Mouse (Mus musculus) cerebellum, adult 2 months (tissue): ENCODE data around the gene Itm2c. TPM values are rescaled to one million over a fixed set of nuclear protein-coding genes. Genes with fewer than 3 reads are reported as not detected.
A peak's percentile ranks its signal among the peaks of the same experiment; 100 is the strongest.

Experiments
- DNase-seq, 2 experiments: peaks; one replicate each; pipeline ENCODE4 v3.0.0; 2021
- H3K27ac ChIP-seq: fragments of 200-500 bp; 2 replicates; pipeline ENCODE4 v1.5.1; 2012; ENCODE audit warnings: low read length, control low read depth, inconsistent platforms; ENCODE audit not compliant: insufficient read depth
- H3K27me3 ChIP-seq: fragments of 200-500 bp; 2 replicates; pipeline ENCODE4 v1.6.1; 2012; ENCODE audit warnings: inconsistent platforms, mild to moderate bottlenecking, low read length, moderate library complexity; ENCODE audit not compliant: control insufficient read depth, insufficient read depth
- H3K4me1 ChIP-seq: fragments of 200-500 bp; 2 replicates; pipeline ENCODE4 v1.6.1; 2011; ENCODE audit warnings: low read length; ENCODE audit not compliant: control insufficient read depth, insufficient read depth
- H3K4me3 ChIP-seq: fragments of 200-500 bp; replicated peaks from 2 replicates; pipeline ENCODE3; 2011; ENCODE audit warnings: mild to moderate bottlenecking, low read depth, low read length, control low read depth; ENCODE audit not compliant: insufficient read depth
- CTCF ChIP-seq: fragments of 200-500 bp; IDR thresholded peaks from 2 replicates; pipeline ENCODE4 v1.5.1; 2011; ENCODE audit warnings: low read depth, mild to moderate bottlenecking, control low read depth, low read length, moderate library complexity, borderline replicate concordance; ENCODE audit not compliant: insufficient read depth
- POLR2A ChIP-seq: fragments of 200-500 bp; IDR thresholded peaks from 2 replicates; pipeline ENCODE4 v1.6.1; 2011; ENCODE audit warnings: low read length, control low read depth, borderline replicate concordance; ENCODE audit not compliant: insufficient read depth
- WGBS: fragments of 180-500 bp; shearing (Covaris S2); methylation state at CpG from one replicate; pipeline ENCODE4 v1.1.7; 2018; 5-methylcytosine and 5-hydroxymethylcytosine counted together
- polyA plus RNA-seq: library from polyadenylated mRNA; depleted of rRNA; stranded (reverse); fragments of >200 nt; gene quantifications from 2 replicates; pipeline ENCODE4 v1.2.3, GENCODE M21; 2012; rRNA removed

Itm2c gene
- polyA plus RNA-seq, result 533 and 557 TPM in 2 replicates

DNA sequence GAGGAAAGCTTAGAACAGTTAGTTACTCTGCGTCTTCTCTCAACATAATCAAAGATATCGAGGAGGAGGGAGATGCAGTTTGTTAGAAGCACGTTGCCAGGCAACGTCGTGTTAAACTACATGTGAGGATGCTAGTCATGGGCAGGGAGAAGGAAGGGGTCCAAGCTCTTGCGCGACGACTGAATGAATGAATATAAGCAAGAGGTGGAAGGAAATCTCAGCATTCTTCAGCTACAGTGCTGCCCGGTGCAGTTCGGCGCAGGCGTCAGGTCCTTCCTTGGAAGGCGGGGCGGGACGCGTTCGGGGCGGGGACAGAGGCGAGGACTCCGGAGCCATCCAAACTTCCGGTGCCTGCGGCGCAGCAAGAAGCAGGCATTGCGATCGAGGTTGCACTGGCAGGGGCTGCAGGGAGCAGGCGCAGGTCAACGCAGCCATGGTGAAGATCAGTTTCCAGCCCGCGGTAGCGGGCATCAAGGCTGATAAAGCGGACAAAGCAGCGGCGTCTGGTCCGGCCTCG lies at the start of gene Itm2c:
Gene Itm2c, plus strand, starts transcription at position 51 of the 517 bp plus-strand sequence.
- peak; percentile 85 for TF ChIP-seq POLR2A
- no peak for TF ChIP-seq CTCF
- Histone ChIP-seq H3K27me3 (no peaks in the 10 kb centered on the region), H3K4me3 (peak within 1 kb of the TSS; percentile 89), H3K4me1 (peaks cover 26% of the 10 kb centered on the region), H3K27ac (peak within 1 kb of the TSS; percentile 67)
- WGBS, result under 1% methylated on average over 35 of the region's 35 CpGs
- DNase-seq, result peak; percentile 90 to 92

DNA sequence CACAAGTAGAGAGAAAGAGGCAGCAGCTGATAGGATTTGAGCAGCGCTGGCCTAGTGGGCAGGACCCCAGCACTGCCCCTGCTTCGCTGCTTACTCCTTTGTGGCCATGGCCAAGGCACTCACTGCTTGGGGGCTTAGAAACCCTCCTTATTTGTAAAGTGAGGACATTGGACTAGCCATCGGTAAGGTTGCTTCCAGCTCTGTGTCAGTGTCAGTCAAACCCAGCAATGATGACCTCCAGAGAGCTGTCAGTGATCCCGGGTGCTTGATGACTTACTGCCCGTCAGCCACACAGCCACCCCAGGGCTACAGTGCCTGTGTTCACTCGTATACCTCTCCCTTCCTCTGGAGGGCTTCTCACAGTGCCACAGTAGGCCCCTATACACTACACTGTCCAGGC lies 49.1 kb upstream of the Itm2c start:
- H3K4me1 ChIP-seq, result peaks cover 6% of the 10 kb centered on the region
- no peak overlapping the region for H3K4me3 ChIP-seq
- no peaks in the 10 kb centered on the region for H3K27me3 ChIP-seq
- TF ChIP-seq CTCF (no peak), POLR2A (no peak)
- WGBS, result 77% methylated on average over 6 of the region's 6 CpGs
- no peak overlapping the region for H3K27ac ChIP-seq
- no peak for DNase-seq

DNA sequence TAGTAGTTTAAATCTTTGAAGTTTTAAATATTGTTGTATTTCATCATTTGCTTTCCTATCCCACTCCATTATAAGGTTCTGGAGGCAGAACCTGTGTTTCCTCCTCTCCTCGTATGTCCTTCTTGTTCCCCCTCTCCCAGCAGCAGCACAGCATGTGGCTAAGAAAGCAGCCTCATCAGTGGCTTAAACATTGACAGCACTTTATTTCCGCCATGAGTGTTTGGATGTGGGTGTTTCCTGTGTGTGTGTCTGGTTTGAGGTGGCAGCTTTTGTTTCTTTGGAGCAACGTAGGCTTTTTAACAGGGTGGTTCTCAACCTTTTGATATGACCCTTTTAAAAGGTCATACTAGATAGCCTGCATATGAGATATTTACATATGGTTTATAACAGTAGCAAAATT lies 48.6 kb upstream of the Itm2c start:
- no peak overlapping the region for H3K4me3 ChIP-seq
- DNase-seq, result no peak
- peaks cover 5% of the 10 kb centered on the region for H3K4me1 ChIP-seq
- no peaks in the 10 kb centered on the region for H3K27me3 ChIP-seq
- no peak for TF ChIP-seq CTCF
- no peak for TF ChIP-seq POLR2A
- no peak overlapping the region for H3K27ac ChIP-seq
- 77% methylated on average over 3 of the region's 3 CpGs for WGBS

DNA sequence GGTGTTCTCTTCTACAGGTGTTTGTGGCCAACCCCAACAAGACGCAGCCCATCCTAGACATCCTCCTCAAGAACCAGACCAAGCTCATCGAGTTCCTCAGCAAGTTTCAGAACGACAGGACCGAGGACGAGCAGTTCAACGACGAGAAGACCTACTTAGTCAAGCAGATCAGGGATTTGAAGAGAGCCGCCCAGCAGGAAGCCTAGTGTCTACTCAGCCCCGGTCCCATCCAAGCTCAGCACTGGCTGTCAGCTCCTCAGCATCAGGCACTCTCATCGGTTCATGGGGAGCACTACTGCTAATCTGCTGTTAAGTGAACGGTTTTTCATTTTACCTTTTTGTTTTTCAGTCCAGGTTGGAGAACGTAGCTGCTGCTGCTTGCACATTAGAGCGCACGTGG lies 45.1 kb upstream of the Itm2c start:
- no peak overlapping the region for H3K4me3 ChIP-seq
- no peak for TF ChIP-seq POLR2A
- no peak for TF ChIP-seq CTCF
- no peak for DNase-seq
- WGBS, result 81% methylated on average over 14 of the region's 14 CpGs
- H3K27me3 ChIP-seq, result no peaks in the 10 kb centered on the region
- H3K4me1 ChIP-seq, result no peaks in the 10 kb centered on the region
- no peak overlapping the region for H3K27ac ChIP-seq

DNA sequence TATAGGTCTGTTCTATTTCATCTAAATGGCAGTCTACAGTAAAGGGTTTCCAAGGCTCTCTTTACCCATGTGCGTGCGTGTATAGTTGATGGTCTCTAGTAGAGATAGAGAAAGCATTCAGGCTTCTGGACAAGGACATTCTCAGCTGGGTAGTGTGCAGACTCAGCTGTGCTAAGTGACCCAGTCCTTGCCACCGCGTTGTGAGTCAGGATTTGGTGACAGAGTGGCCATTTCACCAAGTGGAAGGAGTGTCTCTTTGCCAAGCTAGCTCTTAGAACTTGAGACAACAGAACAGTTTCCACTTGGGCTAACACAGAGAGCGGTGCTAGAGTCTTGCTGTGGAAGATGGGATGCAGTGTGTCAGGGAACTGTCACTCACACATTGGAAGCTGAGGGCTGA lies 43.2 kb upstream of the Itm2c start:
- no peak for DNase-seq
- 89% methylated on average over 5 of the region's 5 CpGs for WGBS
- H3K4me3 ChIP-seq, result no peak overlapping the region
- no peak overlapping the region for H3K27ac ChIP-seq
- TF ChIP-seq POLR2A, result no peak
- no peak for TF ChIP-seq CTCF
- no peaks in the 10 kb centered on the region for H3K27me3 ChIP-seq
- H3K4me1 ChIP-seq, result no peaks in the 10 kb centered on the region

DNA sequence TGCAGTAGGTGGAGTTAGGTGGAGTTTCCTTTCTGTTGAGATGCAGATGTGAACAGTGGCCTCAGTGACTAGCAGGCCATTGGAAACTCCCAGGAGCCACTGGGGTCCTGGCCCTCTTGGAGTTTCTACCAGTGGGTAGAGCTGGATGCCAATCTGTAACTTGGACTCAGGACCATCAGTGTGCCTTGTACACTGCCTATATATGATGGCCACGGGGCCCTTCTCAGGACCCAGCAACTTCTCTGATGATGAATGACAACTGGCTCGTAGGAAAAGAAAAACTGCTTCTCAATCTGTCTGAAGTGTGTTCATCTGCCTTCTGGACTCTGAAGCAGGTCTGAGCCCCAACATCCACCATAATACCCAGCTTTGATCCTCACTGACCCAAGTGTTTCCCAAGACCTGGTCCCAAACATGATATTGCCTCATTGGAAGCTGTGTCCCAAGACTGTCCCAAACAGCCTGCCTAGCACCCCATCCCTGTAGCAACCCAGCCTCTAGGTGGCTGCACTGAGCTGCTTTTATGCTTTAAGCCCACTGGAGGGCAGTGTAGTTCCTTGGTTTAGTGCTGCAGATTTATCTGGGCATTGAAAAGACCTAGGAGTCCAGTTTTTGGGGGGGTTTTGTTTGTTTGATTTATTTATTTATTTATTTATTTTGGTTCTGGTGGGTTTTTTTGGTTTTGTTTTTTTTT lies 40.9 kb upstream of the Itm2c start:
- 82% methylated on average over 2 of the region's 2 CpGs for WGBS
- no peak overlapping the region for H3K4me3 ChIP-seq
- peak; percentile 100 for TF ChIP-seq CTCF
- TF ChIP-seq POLR2A, result no peak
- no peaks in the 10 kb centered on the region for H3K27me3 ChIP-seq
- peak; percentile 65 to 76 for DNase-seq
- H3K4me1 ChIP-seq, result no peaks in the 10 kb centered on the region
- no peak overlapping the region for H3K27ac ChIP-seq

DNA sequence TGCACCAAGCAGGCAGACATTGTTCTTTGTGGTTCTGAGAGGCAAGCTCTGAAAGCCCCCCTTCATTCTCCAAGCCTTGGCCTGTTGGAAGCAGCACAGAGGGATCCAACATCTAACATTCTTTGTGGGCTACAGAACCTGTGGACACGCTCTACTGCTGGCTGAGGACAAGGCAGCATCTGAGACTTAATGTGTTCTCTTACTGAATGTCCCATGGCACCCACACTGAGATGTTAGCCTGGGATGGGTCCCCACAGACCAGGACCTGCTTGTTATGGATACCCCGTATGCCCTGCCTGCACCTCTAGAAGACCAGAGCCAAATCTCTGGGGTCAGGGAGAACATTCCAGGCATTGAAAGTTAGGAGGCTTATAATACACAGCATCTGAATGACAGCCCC lies 40.2 kb upstream of the Itm2c start:
- Histone ChIP-seq H3K27ac (no peak overlapping the region), H3K4me3 (no peak overlapping the region), H3K4me1 (no peaks in the 10 kb centered on the region), H3K27me3 (no peaks in the 10 kb centered on the region)
- 0 out of 2 replicates have a peak, but pooled peaks have one; percentile 7 for TF ChIP-seq CTCF
- TF ChIP-seq POLR2A, result no peak
- 61% methylated on average over 2 of the region's 2 CpGs for WGBS
- DNase-seq, result no peak

DNA sequence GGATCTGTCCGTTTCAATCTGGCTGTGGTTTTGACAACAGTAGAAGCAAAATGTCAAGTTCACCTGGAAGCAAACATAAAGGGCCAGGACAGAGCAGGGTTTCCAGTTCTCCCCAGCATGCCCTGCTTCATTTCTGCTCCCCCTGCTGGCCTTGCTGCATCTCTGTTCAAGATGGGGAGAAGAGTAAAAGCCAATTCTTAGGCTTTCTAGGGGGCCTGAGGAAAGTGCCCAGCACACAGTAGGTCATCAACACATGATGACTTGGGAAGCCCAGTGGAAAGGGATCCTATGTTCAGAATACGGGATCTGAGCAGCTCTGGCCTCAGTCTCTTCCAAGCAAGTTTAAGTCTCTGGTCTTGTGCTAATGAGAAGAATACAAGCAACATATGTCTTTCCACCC lies 39.6 kb upstream of the Itm2c start:
- TF ChIP-seq CTCF (no peak), POLR2A (no peak)
- H3K4me1 ChIP-seq, result no peaks in the 10 kb centered on the region
- no peak for DNase-seq
- no peaks in the 10 kb centered on the region for H3K27me3 ChIP-seq
- WGBS, result 76% methylated on average over 2 of the region's 2 CpGs
- no peak overlapping the region for H3K4me3 ChIP-seq
- no peak overlapping the region for H3K27ac ChIP-seq
